Mouse (Mus musculus) stomach, embryonic 16.5 days (tissue): ENCODE data around the gene Ltb. TPM values are rescaled to one million over a fixed set of nuclear protein-coding genes. Genes with fewer than 3 reads are reported as not detected.
A peak's percentile ranks its signal among the peaks of the same experiment; 100 is the strongest.

Experiments
- ATAC-seq: fragments of 200-750 bp; cut with Nextera tagmentation; 2 replicates; pipeline ENCODE4 v1.8.0; 2017; ENCODE audit warnings: moderate number of reproducible peaks, moderate TSS enrichment; ENCODE audit not compliant: insufficient read depth, low FRiP score
- H3K27ac ChIP-seq: fragments of 300-500 bp; sonication (generic); 2 replicates; pipeline ENCODE4 v1.5.1; 2014; ENCODE audit warnings: low read length
- H3K27me3 ChIP-seq: fragments of 300-500 bp; sonication (generic); 2 replicates; pipeline ENCODE4 v1.6.1; 2014; ENCODE audit warnings: low read length, control low read depth, mixed read lengths; ENCODE audit not compliant: control insufficient read depth, insufficient read depth
- H3K36me3 ChIP-seq: fragments of 300-500 bp; sonication (generic); 2 replicates; pipeline ENCODE4 v1.6.1; 2014; ENCODE audit warnings: low read length; ENCODE audit not compliant: control insufficient read depth, insufficient read depth
- H3K4me1 ChIP-seq: fragments of 300-500 bp; sonication (generic); 2 replicates; pipeline ENCODE4 v1.6.1; 2014; ENCODE audit warnings: low read length, control low read depth, mixed read lengths; ENCODE audit not compliant: control insufficient read depth, insufficient read depth
- H3K4me2 ChIP-seq: fragments of 300-500 bp; sonication (generic); 2 replicates; pipeline ENCODE4 v1.6.1; 2014; ENCODE audit warnings: low read depth, low read length, mixed read lengths
- H3K4me3 ChIP-seq: fragments of 300-500 bp; sonication (generic); replicated peaks from 2 replicates; pipeline ENCODE4 v1.5.1; 2014; ENCODE audit warnings: mild to moderate bottlenecking, low read length
- H3K9ac ChIP-seq: fragments of 300-500 bp; sonication (generic); 2 replicates; pipeline ENCODE4 v1.6.1; 2014; ENCODE audit warnings: low read length
- H3K9me3 ChIP-seq: fragments of 300-500 bp; sonication (generic); replicated peaks from 2 replicates; pipeline ENCODE4 v1.6.1; 2016; ENCODE audit warnings: low read length, control low read depth; ENCODE audit not compliant: control insufficient read depth
- WGBS: fragments of 180-500 bp; shearing (Covaris S2); extraction: QIAGEN DNeasy Blood & Tissue Kit; methylation state at CpG from one replicate; pipeline ENCODE4 v1.1.7; 2014; 5-methylcytosine and 5-hydroxymethylcytosine counted together
- polyA plus RNA-seq: library from polyadenylated mRNA; unstranded; fragments of >200 nt; fragmentation: Nextera tagmentation; extraction: Ambion mirVana; gene quantifications from 2 replicates; pipeline ENCODE4 v1.2.1, GENCODE M21; 2015

Ltb gene
- polyA plus RNA-seq, 1 experiment from 2014 or later, result 2.0 TPM

- peaks cover 74% of the 10 kb centered on the region for H3K36me3 ChIP-seq
- H3K4me1 ChIP-seq, result no peaks in the 10 kb centered on the region
- 85% methylated on average over 33 of the region's 33 CpGs for WGBS
- H3K4me3 ChIP-seq, result no peak overlapping the region
- no peaks in the 10 kb centered on the region for H3K9me3 ChIP-seq
- no peak overlapping the region for H3K4me2 ChIP-seq
- no peaks in the 10 kb centered on the region for H3K27me3 ChIP-seq
- H3K27ac ChIP-seq, result no peak overlapping the region
- H3K9ac ChIP-seq, result no peak overlapping the region
- ATAC-seq, result no peak
Measured at GRCm38 (mm10) chr17:35156461-35157200, 37.6 kb upstream of the Ltb start.

- ATAC-seq, result no peak
- no peaks in the 10 kb centered on the region for H3K9me3 ChIP-seq
- no peak overlapping the region for H3K4me2 ChIP-seq
- no peak overlapping the region for H3K4me3 ChIP-seq
- 87% methylated on average over 8 of the region's 8 CpGs for WGBS
- no peak overlapping the region for H3K27ac ChIP-seq
- H3K36me3 ChIP-seq, result peaks cover 72% of the 10 kb centered on the region
- H3K4me1 ChIP-seq, result peaks cover 4% of the 10 kb centered on the region
- no peak overlapping the region for H3K9ac ChIP-seq
- no peaks in the 10 kb centered on the region for H3K27me3 ChIP-seq
Measured at GRCm38 (mm10) chr17:35157254-35157653, 37.0 kb upstream of the Ltb start.

- no peak overlapping the region for H3K9ac ChIP-seq
- H3K36me3 ChIP-seq, result peaks cover 68% of the 10 kb centered on the region
- H3K4me1 ChIP-seq, result peaks cover 8% of the 10 kb centered on the region
- H3K4me3 ChIP-seq, result no peak overlapping the region
- 89% methylated on average over 8 of the region's 8 CpGs for WGBS
- no peaks in the 10 kb centered on the region for H3K27me3 ChIP-seq
- no peak for ATAC-seq
- no peaks in the 10 kb centered on the region for H3K9me3 ChIP-seq
- H3K4me2 ChIP-seq, result no peak overlapping the region
- no peak overlapping the region for H3K27ac ChIP-seq
Measured at GRCm38 (mm10) chr17:35157661-35158175, 36.5 kb upstream of the Ltb start.

GRCm38 (mm10) chr17:35158850-35159593 is 35.2 kb upstream of the Ltb start:
- ATAC-seq, result no peak
- Histone ChIP-seq H3K9me3 (no peaks in the 10 kb centered on the region), H3K4me3 (no peak overlapping the region), H3K4me1 (peaks cover 14% of the 10 kb centered on the region), H3K27ac (no peak overlapping the region), H3K9ac (no peak overlapping the region), H3K36me3 (peaks cover 63% of the 10 kb centered on the region), H3K27me3 (no peaks in the 10 kb centered on the region), H3K4me2 (no peak overlapping the region)
- 92% methylated on average over 16 of the region's 16 CpGs for WGBS

- Histone ChIP-seq H3K27ac (no peak overlapping the region), H3K4me3 (no peak overlapping the region), H3K27me3 (no peaks in the 10 kb centered on the region), H3K4me2 (no peak overlapping the region), H3K4me1 (peaks cover 14% of the 10 kb centered on the region), H3K9ac (no peak overlapping the region), H3K36me3 (peaks cover 56% of the 10 kb centered on the region), H3K9me3 (no peaks in the 10 kb centered on the region)
- ATAC-seq, result no peak
- 86% methylated on average over 7 of the region's 7 CpGs for WGBS
Measured at GRCm38 (mm10) chr17:35159638-35160037, 34.6 kb upstream of the Ltb start.

- Histone ChIP-seq H3K4me1 (peaks cover 23% of the 10 kb centered on the region), H3K36me3 (peaks cover 47% of the 10 kb centered on the region), H3K9me3 (no peaks in the 10 kb centered on the region), H3K4me2 (no peak overlapping the region), H3K4me3 (no peak overlapping the region), H3K27ac (no peak overlapping the region), H3K9ac (no peak overlapping the region), H3K27me3 (no peaks in the 10 kb centered on the region)
- ATAC-seq, result no peak
- WGBS, result 82% methylated on average over 11 of the region's 11 CpGs
Measured at GRCm38 (mm10) chr17:35161421-35161820, 32.8 kb upstream of the Ltb start.

GRCm38 (mm10) chr17:35162121-35162520 is 32.1 kb upstream of the Ltb start:
- 66% methylated on average over 14 of the region's 14 CpGs for WGBS
- no peaks in the 10 kb centered on the region for H3K9me3 ChIP-seq
- H3K4me3 ChIP-seq, result peak overlapping the region; percentile 99
- peak overlapping the region; percentile 100 for H3K9ac ChIP-seq
- H3K27me3 ChIP-seq, result no peaks in the 10 kb centered on the region
- peak overlapping the region; percentile 95 for H3K4me2 ChIP-seq
- no peak for ATAC-seq
- H3K27ac ChIP-seq, result no peak overlapping the region
- peaks cover 43% of the 10 kb centered on the region for H3K36me3 ChIP-seq
- H3K4me1 ChIP-seq, result peaks cover 25% of the 10 kb centered on the region

- Histone ChIP-seq H3K4me2 (peak overlapping the region; percentile 95), H3K9me3 (no peaks in the 10 kb centered on the region), H3K36me3 (peaks cover 37% of the 10 kb centered on the region), H3K4me3 (peak overlapping the region; percentile 99), H3K4me1 (peaks cover 25% of the 10 kb centered on the region), H3K27ac (0 out of 2 replicates have a peak overlapping the region, but pooled peaks have one; percentile 24), H3K27me3 (no peaks in the 10 kb centered on the region), H3K9ac (peak overlapping the region; percentile 100)
- 29% methylated on average over 12 of the region's 12 CpGs for WGBS
- no peak for ATAC-seq
Measured at GRCm38 (mm10) chr17:35162730-35163129, 31.5 kb upstream of the Ltb start.
